Mouse (Mus musculus) thymus, postnatal 0 days (tissue): ENCODE measurements around the gene Tatdn2. TPM values are rescaled to one million over a fixed set of nuclear protein-coding genes. Genes with fewer than 3 reads are reported as not detected.
"Not testable (repeated sequence)": the region's sequence is repeated elsewhere in the genome, so short reads cannot be mapped to it uniquely, and the experiment has no call there.

ENCODE experiments used
- DNase-seq: peaks from one replicate; pipeline ENCODE4 v3.0.0-alpha.2; 2015; ENCODE audit warnings: low spot score
- polyA plus RNA-seq: library from polyadenylated mRNA; unstranded; fragments of >200 nt; fragmentation: Nextera tagmentation; extraction: Ambion mirVana; gene quantifications from 2 replicates; pipeline ENCODE4 v1.2.1, GENCODE M21; 2015

Gene Tatdn2
- polyA plus RNA-seq, 1 experiment from 2014 or later: 1.7 TPM

GRCm38 (mm10) chr6:113669821-113670220 is 27.0 kb upstream of the Tatdn2 start:
- peak; percentile 83 for DNase-seq

GRCm38 (mm10) chr6:113672029-113672428 is 24.8 kb upstream of the Tatdn2 start:
- not testable (repeated sequence) for DNase-seq

GRCm38 (mm10) chr6:113672989-113673388 is 23.9 kb upstream of the Tatdn2 start:
- DNase-seq: no peak

- DNase-seq: no peak
These were observed 21.6 kb upstream of the Tatdn2 start for GRCm38 (mm10) chr6:113675234-113675633.

GRCm38 (mm10) chr6:113675991-113676390 is 20.9 kb upstream of the Tatdn2 start:
- no peak for DNase-seq

- DNase-seq: no peak
These were observed 19.6 kb upstream of the Tatdn2 start for GRCm38 (mm10) chr6:113677070-113677734.

- no peak for DNase-seq
These were observed 18.4 kb upstream of the Tatdn2 start for GRCm38 (mm10) chr6:113678246-113679012.

- DNase-seq: no peak
These were observed 16.8 kb upstream of the Tatdn2 start for GRCm38 (mm10) chr6:113679993-113680566.

GRCm38 (mm10) chr6:113681271-113681670 is 15.6 kb upstream of the Tatdn2 start:
- peak; percentile 87 for DNase-seq

GRCm38 (mm10) chr6:113683081-113683825 is 13.6 kb upstream of the Tatdn2 start:
- DNase-seq: no peak

GRCm38 (mm10) chr6:113686551-113687125 is 10.2 kb upstream of the Tatdn2 start:
- DNase-seq: no peak

- no peak for DNase-seq
These were observed 6.8 kb upstream of the Tatdn2 start for GRCm38 (mm10) chr6:113690008-113690399.

- DNase-seq: no peak
These were observed 6.3 kb upstream of the Tatdn2 start for GRCm38 (mm10) chr6:113690400-113691083.

GRCm38 (mm10) chr6:113691084-113691462 is 5.8 kb upstream of the Tatdn2 start:
- no peak for DNase-seq

GRCm38 (mm10) chr6:113692661-113693133 is 4.2 kb upstream of the Tatdn2 start:
- no peak for DNase-seq

GRCm38 (mm10) chr6:113693377-113693776 is 3.5 kb upstream of the Tatdn2 start:
- no peak for DNase-seq

GRCm38 (mm10) chr6:113695203-113695602 is 1.6 kb upstream of the Tatdn2 start:
- DNase-seq: no peak

- no peak for DNase-seq
These were observed 989 bp upstream of the Tatdn2 start for GRCm38 (mm10) chr6:113695766-113696355.

GRCm38 (mm10) chr6:113697222-113698205 is 664 bp downstream of the Tatdn2 start:
- DNase-seq: peak; percentile 31
